Mouse (Mus musculus) heart, adult 2 months (tissue): ENCODE results near the gene Ndufa4l2.

Experiments
- CTCF ChIP-seq: fragments of 200-600 bp; IDR thresholded peaks from 2 replicates; pipeline ENCODE4 v1.8.1; 2022; ENCODE audit warnings: antibody characterized with exemption, mild to moderate bottlenecking, moderate library complexity
- POLR2A ChIP-seq: fragments of 200-500 bp; IDR thresholded peaks from 2 replicates; pipeline ENCODE4 v1.6.1; 2011; ENCODE audit warnings: mild to moderate bottlenecking, low read depth, low read length, control low read depth; ENCODE audit not compliant: insufficient read depth

DNA sequence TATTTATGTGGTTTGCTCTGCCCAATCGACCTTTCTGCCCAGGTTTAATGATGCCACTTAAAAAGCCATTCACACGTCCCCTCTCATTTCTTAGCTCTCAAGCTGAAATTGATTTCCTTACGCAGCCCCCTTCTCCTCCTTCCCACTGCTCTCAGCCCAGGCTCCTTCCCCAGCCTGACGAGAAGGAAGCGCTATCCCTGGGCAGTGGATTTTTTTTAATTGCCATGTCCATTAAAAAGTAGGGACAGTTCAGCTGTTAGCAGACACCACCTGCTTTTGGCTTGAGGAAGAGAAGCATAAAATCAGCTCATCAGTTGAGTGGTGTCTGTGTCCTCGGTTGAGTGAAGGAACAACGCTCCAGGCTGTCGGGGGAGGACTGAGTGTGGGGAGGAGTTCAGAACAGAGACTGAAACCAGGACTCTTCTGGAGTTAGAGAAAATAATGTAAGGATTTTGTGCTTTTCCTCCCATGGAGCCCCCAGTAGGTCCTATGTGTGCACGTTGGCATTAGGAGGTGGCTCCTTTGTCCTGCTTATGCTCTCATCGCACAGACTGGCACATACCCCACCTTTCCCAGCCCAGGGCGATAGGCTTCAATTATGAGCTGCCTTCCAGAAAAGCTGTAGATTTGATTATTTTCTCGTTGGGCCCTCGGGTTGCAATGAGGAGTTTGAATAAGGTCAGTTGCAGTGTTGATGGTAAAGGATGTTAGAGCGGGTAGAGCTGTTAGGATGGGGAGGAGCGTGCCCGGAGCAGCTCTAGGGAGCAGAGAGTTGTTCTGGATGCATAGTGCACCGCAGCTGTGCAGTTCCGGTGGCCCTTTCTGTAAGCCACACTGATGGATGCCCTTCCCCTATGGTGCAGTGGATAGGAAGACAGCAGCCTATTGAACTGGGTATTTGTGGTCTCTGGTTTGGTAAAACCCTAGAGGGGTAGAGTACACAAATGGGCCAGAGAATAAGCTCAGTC is 24.3 kb upstream of the Ndufa4l2 start:
- no peak for TF ChIP-seq POLR2A
- no peak for TF ChIP-seq CTCF
